Mouse (Mus musculus): Measurements from ENCODE around the gene Tent4b. TPM values are rescaled to one million over a fixed set of nuclear protein-coding genes. Genes with fewer than 3 reads are reported as not detected.
"Not testable (repeated sequence)": the region's sequence is repeated elsewhere in the genome, so short reads cannot be mapped to it uniquely, and the experiment has no call there.

Tent4b gene
- total RNA-seq, 1 experiment, result 37.0 TPM

DNA sequence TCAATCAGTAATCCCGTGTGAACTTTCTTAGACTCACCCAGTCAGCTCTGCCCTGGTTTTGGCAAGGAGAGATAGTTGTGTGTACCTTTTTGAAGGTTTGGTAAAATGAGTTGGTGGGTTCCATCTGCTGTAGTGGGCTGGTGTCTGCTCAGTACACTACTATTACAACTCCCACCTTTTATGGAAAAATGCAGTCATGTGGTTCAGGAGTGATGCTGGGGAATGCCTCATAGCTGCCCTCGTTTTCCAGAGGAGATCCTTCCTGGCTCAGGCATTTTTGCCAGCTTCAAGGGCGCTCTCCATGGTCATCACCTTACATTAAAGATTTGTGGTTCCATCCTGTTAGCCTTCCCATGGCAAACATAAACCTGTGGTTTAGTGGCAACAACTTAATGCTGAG lies 2.6 kb downstream of the Tent4b start:
- in situ Hi-C loops (cut with MboI; ENCODE audit: low sequenced_read_pairs in 2 of 2, unreplicated experiment in 2 of 2), result no loop called here
- Histone ChIP-seq H3K27ac (ENCODE audit: insufficient read depth, low read depth, low read length, poor library complexity, severe bottlenecking) (no peak overlapping the region), H3K36me3 (ENCODE audit: control insufficient read depth, insufficient read depth, low read length, poor library complexity, severe bottlenecking) (peaks cover 4% of the 10 kb centered on the region; the same call in 1 of the 2 replicates), H3K9me3 (ENCODE audit: control insufficient read depth, insufficient read depth, low read depth, low read length) (no peaks in the 10 kb centered on the region), H3K9ac (ENCODE audit: insufficient read depth, low read depth, low read length, poor library complexity, severe bottlenecking) (no peak overlapping the region), H3K4me1 (ENCODE audit: control insufficient read depth in 2 of 2, insufficient read depth in 2 of 2, low read length in 2 of 2, poor library complexity in 1 of 2) (peaks cover 4 to 7% of the 10 kb centered on the region in 2 experiments; a peak in 1 of 4 replicates), H3K4me3 (ENCODE audit: insufficient read depth in 1 of 2, low read depth in 1 of 2, low read length in 2 of 2, poor library complexity in 1 of 2, severe bottlenecking in 1 of 2) (no peak overlapping the region)
- no peak for DNase-seq (ENCODE audit: low read depth, low spot score)
- TF ChIP-seq MAFK (IDR thresholded peaks at IDR 0.05; ENCODE audit: insufficient read depth, low read depth, low read length) (no peak), ZNF384 (IDR thresholded peaks at IDR 0.05; ENCODE audit: low read depth, low read length) (no peak), ZC3H11A (IDR thresholded peaks at IDR 0.05; ENCODE audit: borderline replicate concordance, low read depth, low read length) (no peak), CHD2 (IDR thresholded peaks at IDR 0.05; ENCODE audit: low read depth, low read length) (no peak), HCFC1 (IDR thresholded peaks at IDR 0.05; ENCODE audit: borderline replicate concordance, insufficient read depth, low read length) (no peak)

DNA sequence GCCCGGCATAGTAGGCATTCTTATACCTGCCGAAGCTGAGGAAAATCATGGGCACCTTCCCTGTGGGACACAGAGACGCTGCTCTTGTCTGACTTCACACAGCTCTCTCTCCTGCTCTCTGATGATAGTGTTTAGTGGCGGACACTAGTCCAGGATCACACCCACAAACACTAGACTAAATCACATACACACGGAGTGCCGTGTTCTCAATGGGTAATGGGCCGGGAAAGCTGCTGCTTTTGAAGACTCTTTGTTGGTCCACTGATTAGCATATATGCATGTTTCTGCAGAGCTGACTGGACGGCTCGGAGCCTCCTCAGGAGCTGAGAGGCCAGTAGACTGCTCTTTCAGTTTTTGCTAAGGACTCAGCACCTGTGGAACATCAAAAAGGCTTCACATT lies 7.0 kb downstream of the Tent4b start:
- no peak for TF ChIP-seq MAFK (IDR thresholded peaks at IDR 0.05; ENCODE audit: insufficient read depth, low read depth, low read length)
- in situ Hi-C loops (cut with MboI; ENCODE audit: low sequenced_read_pairs in 2 of 2, unreplicated experiment in 2 of 2), result no loop called here

DNA sequence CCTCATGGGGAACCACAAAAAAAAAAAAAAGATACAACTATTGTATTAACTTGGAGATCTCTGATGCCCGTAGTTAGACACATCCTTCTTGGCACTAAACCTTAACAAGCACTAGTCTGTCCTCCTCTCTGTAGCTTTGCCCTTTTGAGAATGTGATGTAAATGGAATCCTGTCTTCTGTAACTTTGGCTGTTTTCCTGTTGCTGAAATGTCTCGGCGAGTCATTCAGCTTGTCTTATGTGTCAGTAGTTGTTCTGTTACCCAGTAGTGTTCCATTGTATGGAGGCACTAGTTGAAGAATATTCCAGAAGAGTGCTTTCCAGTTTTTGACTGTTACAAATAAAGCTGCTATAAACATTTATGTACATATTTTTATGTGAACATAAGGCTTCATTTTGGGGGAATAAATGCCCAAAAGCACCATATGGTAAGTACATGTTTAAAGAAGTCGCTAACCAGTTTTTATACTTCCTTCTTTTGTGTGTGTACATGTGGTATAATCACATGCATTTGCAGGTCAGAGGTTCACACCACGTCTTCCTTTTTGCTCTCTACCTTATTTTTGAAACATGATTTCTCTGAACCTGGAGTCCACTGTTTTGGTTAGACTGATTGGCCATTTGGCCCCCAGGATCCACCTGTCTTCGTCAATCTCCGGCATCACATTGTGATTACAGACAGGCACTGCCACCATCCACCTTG lies 8.3 kb downstream of the Tent4b start:
- DNase-seq (ENCODE audit: low read depth, low spot score), result no peak
- Histone ChIP-seq H3K4me1 (ENCODE audit: control insufficient read depth in 2 of 2, insufficient read depth in 2 of 2, low read length in 2 of 2, poor library complexity in 1 of 2) (peaks cover 4 to 7% of the 10 kb centered on the region in 2 experiments; a peak in 1 of 4 replicates), H3K36me3 (ENCODE audit: control insufficient read depth, insufficient read depth, low read length, poor library complexity, severe bottlenecking) (peaks cover 3% of the 10 kb centered on the region), H3K27ac (ENCODE audit: insufficient read depth, low read depth, low read length, poor library complexity, severe bottlenecking) (no peak overlapping the region), H3K9ac (ENCODE audit: insufficient read depth, low read depth, low read length, poor library complexity, severe bottlenecking) (no peak overlapping the region), H3K9me3 (ENCODE audit: control insufficient read depth, insufficient read depth, low read depth, low read length) (no peaks in the 10 kb centered on the region), H3K4me3 (ENCODE audit: insufficient read depth in 1 of 2, low read depth in 1 of 2, low read length in 2 of 2, poor library complexity in 1 of 2, severe bottlenecking in 1 of 2) (no peak overlapping the region)
- no peak for TF ChIP-seq ZNF384 (IDR thresholded peaks at IDR 0.05; ENCODE audit: low read depth, low read length)
- no peak for TF ChIP-seq MAFK (IDR thresholded peaks at IDR 0.05; ENCODE audit: insufficient read depth, low read depth, low read length)
- TF ChIP-seq ZC3H11A (IDR thresholded peaks at IDR 0.05; ENCODE audit: borderline replicate concordance, low read depth, low read length), result no peak
- no peak for TF ChIP-seq HCFC1 (IDR thresholded peaks at IDR 0.05; ENCODE audit: borderline replicate concordance, insufficient read depth, low read length)
- no peak for TF ChIP-seq CHD2 (IDR thresholded peaks at IDR 0.05; ENCODE audit: low read depth, low read length)
- in situ Hi-C loops (cut with MboI; ENCODE audit: low sequenced_read_pairs in 2 of 2, unreplicated experiment in 2 of 2), result no loop called here

More for the DNA sequence above, 7.0 kb downstream of the Tent4b start:
- peaks cover 4 to 7% of the 10 kb centered on the region in 2 experiments; a peak in 1 of 4 replicates for H3K4me1 ChIP-seq (ENCODE audit: control insufficient read depth in 2 of 2, insufficient read depth in 2 of 2, low read length in 2 of 2, poor library complexity in 1 of 2)
- no peak overlapping the region for H3K27ac ChIP-seq (ENCODE audit: insufficient read depth, low read depth, low read length, poor library complexity, severe bottlenecking)
- DNase-seq (ENCODE audit: low read depth, low spot score), result no peak
- no peak overlapping the region for H3K9ac ChIP-seq (ENCODE audit: insufficient read depth, low read depth, low read length, poor library complexity, severe bottlenecking)
- no peak overlapping the region for H3K4me3 ChIP-seq (ENCODE audit: insufficient read depth in 1 of 2, low read depth in 1 of 2, low read length in 2 of 2, poor library complexity in 1 of 2, severe bottlenecking in 1 of 2)
- no peaks in the 10 kb centered on the region for H3K9me3 ChIP-seq (ENCODE audit: control insufficient read depth, insufficient read depth, low read depth, low read length)
- peaks cover 3% of the 10 kb centered on the region for H3K36me3 ChIP-seq (ENCODE audit: control insufficient read depth, insufficient read depth, low read length, poor library complexity, severe bottlenecking)

DNA sequence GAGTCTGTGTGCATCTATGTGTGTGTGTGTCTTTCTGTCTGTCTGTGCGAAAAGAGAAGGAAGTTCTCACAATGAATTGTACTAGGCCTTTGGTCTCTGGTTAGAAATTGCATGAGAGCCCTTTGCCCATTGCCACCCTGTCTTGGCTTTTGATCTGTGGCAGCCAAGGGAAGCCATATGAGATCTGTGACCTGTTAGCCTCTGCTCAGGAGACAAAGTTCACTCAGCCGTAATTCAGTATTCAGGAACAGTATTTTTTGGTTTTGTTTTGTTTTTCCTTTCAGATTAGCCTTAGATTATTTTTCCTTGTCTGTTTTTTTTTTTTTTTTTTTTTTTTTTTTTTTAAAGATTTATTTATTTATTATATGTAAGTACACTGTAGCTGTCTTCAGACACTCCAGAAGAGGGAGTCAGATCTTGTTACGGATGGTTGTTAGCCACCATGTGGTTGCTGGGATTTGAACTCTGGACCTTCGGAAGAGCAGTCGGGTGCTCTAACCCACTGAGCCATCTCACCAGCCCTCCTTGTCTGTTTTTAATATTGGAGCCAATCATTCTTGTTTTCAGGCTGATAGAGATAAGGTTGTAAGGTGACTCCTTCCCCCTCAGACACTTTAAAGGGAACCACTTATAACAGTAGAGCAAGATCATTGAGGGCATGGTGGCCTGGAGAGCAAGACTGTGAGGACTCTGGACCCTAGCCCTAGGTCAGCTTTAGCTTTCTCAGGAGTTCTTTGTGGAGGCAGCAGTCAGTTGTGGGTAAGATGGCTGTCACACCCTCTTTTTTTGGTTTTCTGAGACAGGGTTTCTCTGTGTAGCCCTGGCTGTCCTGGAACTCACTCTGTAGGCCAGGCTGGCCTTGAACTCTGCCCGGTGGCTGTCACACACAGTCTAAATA lies 11.2 kb downstream of the Tent4b start:
- H3K9ac ChIP-seq (ENCODE audit: insufficient read depth, low read depth, low read length, poor library complexity, severe bottlenecking), result not testable (repeated sequence)

More for the DNA sequence above, 11.2 kb downstream of the Tent4b start:
- DNase-seq (ENCODE audit: low read depth, low spot score); H3K27ac ChIP-seq (ENCODE audit: insufficient read depth, low read depth, low read length, poor library complexity, severe bottlenecking); in situ Hi-C loops (cut with MboI; ENCODE audit: low sequenced_read_pairs in 2 of 2, unreplicated experiment in 2 of 2); H3K36me3 ChIP-seq (ENCODE audit: control insufficient read depth, insufficient read depth, low read length, poor library complexity, severe bottlenecking); H3K4me3 ChIP-seq (ENCODE audit: insufficient read depth in 1 of 2, low read depth in 1 of 2, low read length in 2 of 2, poor library complexity in 1 of 2, severe bottlenecking in 1 of 2); H3K9me3 ChIP-seq (ENCODE audit: control insufficient read depth, insufficient read depth, low read depth, low read length): not testable (repeated sequence)
- H3K4me1 ChIP-seq (ENCODE audit: control insufficient read depth in 2 of 2, insufficient read depth in 2 of 2, low read length in 2 of 2, poor library complexity in 1 of 2), result peaks cover 0 to 10% of the 10 kb centered on the region in 2 experiments; a peak in 2 of 4 replicates
- TF ChIP-seq ZNF384 (IDR thresholded peaks at IDR 0.05; ENCODE audit: low read depth, low read length), result peak; percentile 91

All from ES-E14 (cell line).